Mouse (Mus musculus): Measurements from ENCODE around the gene Glrp1. TPM values are rescaled to one million over a fixed set of nuclear protein-coding genes. Genes with fewer than 3 reads are reported as not detected.

Gene Glrp1
- polyA plus RNA-seq, 1 experiment from 2014 or later = not detected

Other genes with a start within 250 kb of the Glrp1 start
- gene Hjurp, start 232.4 kb downstream of the Glrp1 start, polyA plus RNA-seq (2014; fragmentation: Nextera tagmentation; extraction: Ambion mirVana) = 55.8 and 71.7 TPM in 2 replicates
- gene Trpm8, start 232.4 kb downstream of the Glrp1 start, polyA plus RNA-seq (2014; fragmentation: Nextera tagmentation; extraction: Ambion mirVana) = 0.07 TPM in 1 of 2 replicates, not detected in the other
- gene Spp2, start 103.1 kb downstream of the Glrp1 start, polyA plus RNA-seq (2014; fragmentation: Nextera tagmentation; extraction: Ambion mirVana) = 0.23 TPM in 1 of 2 replicates, not detected in the other
- 19.9 and 28.0 TPM in 2 replicates for gene Arl4c, start 192.2 kb upstream of the Glrp1 start, polyA plus RNA-seq (2014; fragmentation: Nextera tagmentation; extraction: Ambion mirVana)

Data from neural tube, embryonic 14.5 days (tissue).